Mouse (Mus musculus) neural tube, embryonic 10.5 days (tissue): ENCODE data around the gene Tars.

Experiments
- DNase-seq: peaks from one replicate; pipeline ENCODE4 v3.0.0-alpha.2; 2017; ENCODE audit warnings: low spot score; ENCODE audit errors: extremely low spot score

Tars gene

DNA sequence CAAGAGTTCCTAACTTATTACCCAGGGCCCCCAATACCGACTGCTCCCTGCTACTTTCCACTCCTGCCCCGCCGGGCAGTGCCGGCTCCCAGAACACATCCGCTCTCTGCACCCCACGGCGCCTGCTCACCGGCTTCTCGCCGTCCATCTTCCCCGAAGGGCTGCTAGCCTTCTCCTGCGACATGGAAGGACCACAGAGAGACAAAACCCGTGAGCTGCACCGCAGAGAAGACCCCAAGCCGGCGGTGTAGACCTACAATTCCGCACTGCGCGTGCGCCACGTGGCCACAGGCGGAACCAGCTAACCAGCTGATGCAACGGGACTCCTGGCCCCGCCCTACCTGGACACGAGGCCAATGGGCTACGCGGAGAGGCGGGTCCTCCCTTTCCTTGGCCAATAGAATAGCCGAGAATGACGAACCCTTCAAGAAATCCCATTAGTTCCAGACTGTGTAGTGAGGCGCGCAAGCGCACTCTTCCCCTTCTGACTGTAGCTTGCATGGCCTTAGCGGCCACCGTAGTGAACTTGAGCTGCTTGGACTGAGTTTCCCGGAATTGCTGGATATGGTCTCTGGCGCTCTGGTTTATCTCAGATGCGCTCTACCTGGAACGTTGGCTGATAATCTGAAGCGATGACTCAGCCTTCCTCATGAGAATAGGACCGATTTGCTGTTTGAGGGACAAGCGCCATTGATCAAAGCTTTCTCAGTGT lies at the start of gene Tars:
Tars (minus strand) TSS at position 310 of the 712 bp plus-strand sequence.
- DNase-seq, result peak; percentile 93

DNA sequence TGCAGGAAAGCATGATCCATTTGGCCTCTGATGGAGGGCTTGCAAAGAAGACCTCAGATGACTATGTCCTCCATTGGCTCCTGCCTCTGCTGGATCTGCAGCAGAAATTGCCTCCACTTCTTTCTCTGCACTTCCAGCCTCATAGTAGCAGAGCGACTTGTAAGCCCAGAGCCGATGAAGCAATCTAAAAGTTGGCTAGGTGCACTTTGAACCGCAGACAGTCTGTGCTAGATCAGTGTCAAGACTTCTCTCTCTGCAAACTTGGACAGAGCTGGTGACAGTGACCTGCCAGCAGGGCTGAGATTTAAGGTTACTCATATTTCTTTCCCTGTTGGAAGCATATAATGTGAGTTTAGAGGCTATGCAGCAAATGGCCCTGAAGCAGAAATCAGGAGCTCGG lies 37.9 kb upstream of the Tars start:
- DNase-seq, result no peak

GRCm38 (mm10) chr15:11436709-11437280 lies 37.3 kb upstream of the Tars start:
- no peak for DNase-seq

- DNase-seq, result no peak
Measured at GRCm38 (mm10) chr15:11426899-11427298, 27.4 kb upstream of the Tars start.

DNA sequence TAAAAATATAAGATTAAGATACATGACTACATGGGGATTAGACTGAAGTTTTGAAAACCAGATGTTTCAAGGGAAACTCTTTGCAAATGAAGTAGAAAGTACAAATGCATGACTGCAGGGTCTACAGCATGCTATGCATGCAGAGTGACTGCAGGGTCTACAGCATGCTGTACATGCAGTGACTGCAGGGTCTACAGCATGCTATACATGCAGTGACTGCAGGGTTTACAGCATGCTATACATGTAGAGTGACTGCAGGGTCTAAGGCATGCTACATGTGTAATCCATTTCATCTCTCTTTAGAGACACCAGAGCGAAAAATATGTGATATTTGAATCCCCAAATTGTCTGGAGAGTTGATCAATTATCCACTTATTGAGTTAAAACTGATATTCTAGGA lies 14.0 kb upstream of the Tars start:
- DNase-seq, result no peak

DNA sequence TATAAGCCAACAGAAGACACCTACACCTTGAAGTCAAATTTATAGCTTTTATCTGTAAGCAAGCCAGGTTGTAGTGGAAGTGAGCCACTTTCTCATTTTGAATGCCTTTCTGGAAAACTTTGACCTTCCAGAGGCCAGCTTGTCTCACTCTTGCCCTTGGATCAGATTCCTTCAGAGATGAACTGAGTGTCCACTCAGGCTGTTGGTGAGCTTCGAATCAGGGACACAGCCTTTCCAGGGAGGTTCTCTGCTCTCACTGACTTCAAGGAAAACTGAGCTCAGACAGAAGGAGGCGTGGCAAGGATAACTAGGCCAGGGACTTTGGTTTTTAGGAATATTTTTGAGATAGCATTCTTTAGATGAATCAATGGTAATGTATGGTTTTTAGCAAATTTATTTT lies 13.1 kb upstream of the Tars start:
- no peak for DNase-seq

GRCm38 (mm10) chr15:11411846-11412245 lies 12.4 kb upstream of the Tars start:
- no peak for DNase-seq

DNA sequence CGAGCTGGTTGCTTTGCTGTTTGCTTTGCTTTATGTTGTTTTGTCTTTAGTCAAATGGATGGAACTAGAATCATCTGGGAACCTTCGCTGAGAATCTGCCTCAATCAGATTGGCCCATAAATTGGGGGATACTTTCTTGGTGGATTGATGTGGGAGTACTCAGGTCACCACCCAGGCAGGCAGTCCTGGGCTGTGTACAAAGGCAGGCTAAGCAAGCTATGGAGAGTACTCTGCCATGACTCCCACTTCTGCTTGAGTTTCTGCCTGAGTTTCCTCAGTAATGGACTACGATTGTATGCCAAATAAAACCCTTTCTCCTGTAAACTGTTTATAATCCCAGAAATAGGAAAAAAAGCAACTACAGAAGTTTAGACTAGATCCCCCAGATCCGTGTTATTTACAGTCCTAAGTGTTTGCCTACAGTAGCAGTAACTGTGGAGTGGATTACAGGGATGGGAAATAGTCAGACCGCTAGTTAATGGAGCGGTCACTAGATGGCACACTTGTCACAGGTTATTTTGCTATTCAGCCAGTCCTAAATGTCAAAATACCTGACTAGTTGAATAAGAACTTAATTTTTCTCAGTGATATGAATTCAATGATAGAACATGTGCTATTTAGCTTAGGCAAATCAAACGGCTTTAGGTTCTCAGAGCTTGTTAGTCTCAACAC lies 8.8 kb upstream of the Tars start:
- no peak for DNase-seq

- DNase-seq, result peak; percentile 53
Measured at GRCm38 (mm10) chr15:11407381-11407780, 7.9 kb upstream of the Tars start.

DNA sequence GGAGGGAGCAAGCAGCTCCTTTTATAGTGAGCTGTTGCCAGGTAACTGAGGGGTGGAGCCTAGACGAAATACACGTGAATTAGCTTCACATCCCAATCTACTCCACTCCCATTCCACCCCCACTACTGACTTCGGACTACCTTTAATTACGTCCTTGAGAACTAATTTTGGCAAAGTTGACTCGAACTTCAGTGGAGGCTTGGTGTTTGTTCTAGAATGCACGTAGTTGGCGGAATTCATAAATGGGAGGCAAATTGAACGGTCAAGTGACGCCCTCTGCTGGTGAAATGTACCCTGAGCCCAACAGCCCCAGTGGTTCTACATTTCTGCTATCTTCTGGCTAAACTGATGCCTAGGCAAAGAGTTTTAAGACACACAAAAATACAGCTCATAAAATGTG lies 7.3 kb upstream of the Tars start:
- peak; percentile 31 for DNase-seq

GRCm38 (mm10) chr15:11398676-11399350 lies 652 bp downstream of the Tars start:
- no peak for DNase-seq

- no peak for DNase-seq
Measured at GRCm38 (mm10) chr15:11396421-11396820, 3.0 kb downstream of the Tars start.

DNA sequence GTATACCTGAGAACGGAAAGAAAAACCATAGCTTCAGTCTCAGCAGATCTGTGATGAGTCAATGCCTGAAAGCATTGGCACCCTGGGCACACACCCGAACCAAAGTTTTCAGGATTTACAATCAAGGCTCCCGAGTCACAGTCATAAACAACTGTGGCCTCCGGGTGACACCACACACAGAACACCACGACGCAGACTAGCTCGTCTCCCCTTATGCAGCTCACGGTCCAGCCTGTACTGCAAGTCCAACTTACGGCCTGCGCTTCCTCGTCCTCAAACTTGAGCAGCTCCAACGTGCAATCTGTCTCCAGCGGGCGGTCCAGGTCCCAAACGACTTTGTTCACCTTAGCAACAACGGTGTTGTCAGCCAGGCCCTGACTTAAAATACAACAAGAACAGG lies 6.6 kb downstream of the Tars start:
- DNase-seq, result no peak

GRCm38 (mm10) chr15:11383796-11384195 lies 15.7 kb downstream of the Tars start:
- no peak for DNase-seq

GRCm38 (mm10) chr15:11382585-11382984 lies 16.9 kb downstream of the Tars start:
- no peak for DNase-seq

- no peak for DNase-seq
Measured at GRCm38 (mm10) chr15:11380616-11381015, 18.8 kb downstream of the Tars start.

- peak; percentile 37 for DNase-seq
Measured at GRCm38 (mm10) chr15:11380087-11380530, 19.4 kb downstream of the Tars start.

DNA sequence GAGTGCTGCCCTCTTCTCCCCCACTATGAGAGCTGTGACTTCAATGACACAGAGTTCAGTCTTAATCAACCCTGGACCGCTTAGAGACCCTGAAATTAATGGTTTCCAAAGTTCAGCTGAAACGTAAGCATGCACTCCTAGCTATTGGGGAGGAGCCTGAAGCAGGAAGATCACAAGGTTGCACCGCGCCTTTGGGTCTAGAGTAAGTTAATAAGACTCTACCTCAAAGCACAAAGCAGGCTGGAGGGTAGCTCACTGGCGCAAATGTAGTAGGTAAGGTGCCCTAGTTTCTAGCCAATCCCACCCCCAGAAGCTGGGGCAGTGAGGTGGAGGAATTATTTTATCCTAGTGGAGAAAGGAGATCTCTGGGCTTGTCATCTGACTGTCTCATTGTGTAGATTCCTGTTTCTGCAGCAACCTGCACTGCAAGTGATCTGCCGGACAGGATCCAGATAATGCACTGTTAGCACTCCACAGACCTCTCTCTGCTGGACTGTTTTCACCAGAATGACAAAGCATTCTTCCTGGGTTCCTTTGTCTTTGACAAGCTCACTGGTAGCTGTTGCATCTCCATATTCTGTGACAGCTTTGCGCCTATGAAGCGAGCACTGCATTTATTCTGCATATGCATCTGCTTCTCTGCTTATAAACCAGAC lies 19.9 kb downstream of the Tars start:
- DNase-seq, result no peak

- no peak for DNase-seq
Measured at GRCm38 (mm10) chr15:11370477-11371085, 28.9 kb downstream of the Tars start.

- DNase-seq, result no peak
Measured at GRCm38 (mm10) chr15:11369572-11369971, 29.9 kb downstream of the Tars start.

DNA sequence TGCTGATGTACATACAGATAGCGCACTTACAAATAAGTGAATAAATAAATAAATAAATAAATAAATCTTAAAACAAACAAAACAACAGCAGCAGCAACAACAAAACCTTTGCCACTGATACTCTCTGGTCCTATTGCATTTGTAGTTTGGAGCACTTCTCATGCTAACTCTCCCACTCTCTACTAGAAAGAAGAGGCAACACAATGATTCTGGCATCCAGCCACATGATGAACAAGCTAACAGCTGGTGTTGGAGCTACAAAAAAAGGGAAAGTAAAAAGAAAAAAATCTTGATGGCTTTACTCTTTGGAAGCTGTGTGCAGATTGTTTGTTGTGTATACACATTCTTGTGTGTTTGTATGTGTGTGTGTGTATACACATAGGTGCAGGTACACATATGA lies 34.7 kb downstream of the Tars start:
- no peak for DNase-seq
